In the genomic region with DNA sequence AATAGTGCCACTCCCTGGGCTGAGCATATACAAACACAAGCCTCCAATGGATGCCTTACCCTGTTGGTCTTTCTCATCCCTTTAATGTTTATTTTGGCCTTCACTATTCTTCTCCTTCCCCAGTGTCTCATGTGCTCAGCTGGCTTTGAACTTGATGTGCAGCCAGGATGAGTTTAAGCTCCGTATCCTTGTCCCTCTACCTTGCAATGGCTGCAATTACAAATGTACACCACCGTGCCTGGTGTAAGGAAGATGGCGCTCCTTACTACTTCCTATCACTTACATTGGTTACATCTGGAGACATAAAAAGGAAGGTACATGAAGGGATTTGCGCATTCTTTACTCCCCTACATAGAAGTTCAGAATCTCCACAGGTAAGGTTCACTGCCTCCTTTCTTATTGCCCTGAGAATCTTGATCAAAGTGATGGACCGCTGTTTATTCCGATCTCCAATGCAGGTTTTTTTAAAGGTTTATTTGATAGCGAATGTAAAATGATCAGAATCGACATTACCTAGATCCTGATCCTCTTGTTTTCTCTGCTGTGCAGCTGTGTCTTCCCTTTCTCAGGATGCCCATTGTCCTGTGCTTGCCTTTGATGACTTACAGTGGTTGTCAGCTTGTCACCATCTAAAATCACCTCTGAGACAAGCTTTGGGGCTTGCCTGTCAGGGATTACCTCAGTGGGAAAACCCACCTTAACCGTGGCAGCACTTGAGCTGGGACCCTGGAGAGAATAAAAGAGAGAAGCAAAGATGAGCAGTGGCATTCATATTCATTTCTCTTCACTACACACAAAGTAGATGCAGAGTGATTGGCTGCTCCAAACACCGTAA, we compare ENCODE assay signal across 16 mouse cellular contexts.
"Had no signal": no experiment of that assay in that cellular context is flagged by ENCODE, and none has a peak within 500 bp of the region (broad histone marks: within the 10 kb centered on the region; RNA-seq: fewer than 3 reads in every experiment).

No protein-coding gene starts in this region.

- H3K4me2 ChIP-seq: neural tube, embryonic 13.5 days; neural tube, embryonic 15.5 days; stomach, embryonic 15.5 days had no signal

- H3K4me3 ChIP-seq: neural tube, embryonic 13.5 days; neural tube, embryonic 15.5 days; stomach, embryonic 15.5 days had no signal

- H3K27me3 ChIP-seq: neural tube, embryonic 13.5 days; neural tube, embryonic 15.5 days; stomach, embryonic 15.5 days had no signal

- H3K4me1 ChIP-seq: neural tube, embryonic 13.5 days; neural tube, embryonic 15.5 days; stomach, embryonic 15.5 days had no signal

- H3K9ac ChIP-seq: neural tube, embryonic 13.5 days; neural tube, embryonic 15.5 days; stomach, embryonic 15.5 days had no signal

- H3K36me3 ChIP-seq: neural tube, embryonic 13.5 days; neural tube, embryonic 15.5 days; stomach, embryonic 15.5 days had no signal

- H3K9me3 ChIP-seq: neural tube, embryonic 13.5 days; neural tube, embryonic 15.5 days; stomach, embryonic 15.5 days had no signal

- DNase-seq: retina, postnatal 1 day; right cerebral cortex, adult 18-20 months; right cerebral cortex, postnatal 14 days; right cerebral cortex, postnatal 25 days; right cerebral cortex, postnatal 4 days; spleen, adult 18-20 months; thymus, adult 18-20 months; thymus, adult 2 months; thymus, postnatal 14 days; thymus, postnatal 25 days; thymus, postnatal 36 days; thymus, postnatal 4 days had no signal

- H3K27ac ChIP-seq: neural tube, embryonic 13.5 days; neural tube, embryonic 15.5 days; stomach, embryonic 15.5 days; stomach, postnatal 0 days had no signal
